Mouse (Mus musculus): ENCODE measurements around the gene Mis18a.

The Mis18a gene

DNA sequence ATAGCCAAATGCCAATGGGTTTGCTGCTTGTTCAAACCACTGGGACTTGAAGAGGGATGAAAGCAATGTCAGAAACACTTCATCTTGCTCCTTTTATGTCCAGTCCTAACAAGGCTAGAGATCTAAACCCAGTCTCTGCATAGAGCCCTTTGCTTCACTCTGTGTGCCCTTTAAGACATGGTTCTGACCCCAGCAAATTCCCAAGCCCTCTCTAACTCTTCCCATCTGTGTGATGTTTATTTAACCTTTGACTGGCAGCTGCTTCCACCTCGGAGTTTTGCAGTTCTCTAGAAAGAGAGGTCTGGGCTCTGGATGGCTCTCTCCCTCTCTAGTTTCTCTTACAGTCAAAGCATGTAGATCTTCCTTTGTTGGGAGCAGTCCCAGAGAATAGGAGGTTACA lies 23.6 kb downstream of the Mis18a start:
- DNase-seq (ENCODE audit: low read depth), result no peak

DNA sequence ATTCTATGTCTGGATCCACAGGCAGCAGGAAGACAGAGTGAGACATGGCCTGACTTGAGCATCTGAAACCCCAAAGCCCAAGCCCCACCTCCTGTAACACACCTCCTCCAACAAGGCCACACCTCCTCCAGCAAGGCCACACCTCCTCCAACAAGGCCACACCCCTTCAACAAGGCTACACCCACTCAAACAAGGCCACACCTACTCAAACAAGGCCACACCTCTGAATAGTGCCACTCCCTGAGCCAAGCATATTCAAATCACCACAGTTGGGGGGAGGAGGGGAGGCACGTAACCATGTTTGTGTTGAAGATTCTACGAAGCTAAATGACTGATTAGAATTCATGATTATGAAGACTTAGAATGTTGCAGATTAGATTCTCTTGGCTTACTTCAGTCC lies 25.7 kb downstream of the Mis18a start:
- DNase-seq (ENCODE audit: low read depth), result no peak

DNA sequence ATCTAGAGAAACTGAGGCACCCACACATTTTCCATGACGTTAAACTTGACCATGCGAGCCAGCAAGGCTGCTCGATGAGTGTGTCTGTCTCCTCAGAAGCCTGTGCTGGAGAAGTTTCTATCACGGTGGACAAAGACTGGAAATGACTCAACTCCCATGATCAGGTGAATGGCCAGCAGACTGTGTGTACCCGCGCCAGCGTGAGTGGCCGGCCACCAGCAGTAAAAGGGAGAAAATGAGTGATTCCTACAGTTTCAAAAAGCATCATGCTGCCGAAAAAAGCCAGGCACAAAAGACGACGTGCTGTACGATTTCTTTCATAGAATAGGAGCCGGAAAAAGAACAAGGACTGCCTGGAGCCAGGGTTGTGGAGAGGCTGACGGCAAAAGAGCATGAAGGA lies 27.8 kb downstream of the Mis18a start:
- no peak for DNase-seq (ENCODE audit: low read depth)

DNA sequence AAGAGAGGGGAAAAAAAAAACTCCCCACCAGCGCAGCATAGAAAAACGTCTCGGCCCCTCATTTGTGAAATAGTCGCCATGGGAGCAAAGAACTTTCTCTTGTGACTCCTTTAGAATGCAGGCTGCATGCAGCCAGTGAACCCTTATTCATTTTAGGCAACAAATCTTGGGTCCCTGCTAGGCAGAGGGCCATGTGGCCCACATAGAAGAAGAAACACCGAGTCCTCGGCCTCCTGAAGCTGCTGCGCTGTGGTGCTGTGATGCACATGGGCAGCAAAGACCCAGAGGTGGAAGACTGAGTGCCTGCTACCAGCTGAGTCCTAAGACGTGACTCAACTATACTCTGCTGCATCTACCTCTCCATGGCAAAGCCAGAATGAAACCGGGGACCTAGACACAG lies 30.9 kb downstream of the Mis18a start:
- DNase-seq (ENCODE audit: low read depth), result no peak

DNA sequence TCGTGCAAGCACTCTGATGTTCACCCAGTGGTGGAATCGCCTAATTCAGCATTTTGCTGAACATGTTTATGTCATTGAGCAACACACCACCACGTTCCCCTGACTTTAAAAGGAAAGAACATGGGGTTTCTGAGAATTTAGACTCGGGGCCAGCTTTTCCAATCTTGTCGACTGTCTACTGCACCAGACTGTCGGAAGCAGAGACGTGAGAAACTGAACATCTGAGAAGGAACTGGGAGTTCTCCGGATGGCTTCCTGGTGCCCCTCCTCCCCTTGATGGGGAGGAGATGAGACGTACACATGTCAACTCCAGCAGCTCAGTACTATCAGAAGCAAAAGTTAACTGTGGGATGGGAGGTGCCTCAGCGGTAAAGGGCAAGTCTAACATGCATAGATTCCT lies 32.1 kb downstream of the Mis18a start:
- DNase-seq (ENCODE audit: low read depth), result no peak

DNA sequence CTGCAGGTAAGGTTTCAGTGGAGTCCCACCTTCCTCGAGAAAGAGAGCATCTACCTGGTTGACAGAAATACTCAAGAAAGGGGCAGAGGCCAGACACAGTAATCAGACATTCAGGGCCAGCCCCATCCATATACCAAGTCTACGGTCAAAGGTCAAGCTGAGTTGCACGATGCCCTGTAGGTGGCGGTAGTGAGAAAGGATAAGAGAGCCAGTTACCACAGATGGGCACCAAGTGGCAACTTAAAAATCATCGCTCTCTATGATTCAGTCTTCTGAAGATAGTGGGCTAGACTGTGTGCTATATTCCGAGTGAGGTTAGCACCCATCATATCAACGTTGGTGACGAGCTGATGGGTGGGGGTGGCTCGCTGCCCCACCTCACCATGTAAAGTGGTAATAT lies 32.5 kb downstream of the Mis18a start:
- DNase-seq (ENCODE audit: low read depth), result no peak

DNA sequence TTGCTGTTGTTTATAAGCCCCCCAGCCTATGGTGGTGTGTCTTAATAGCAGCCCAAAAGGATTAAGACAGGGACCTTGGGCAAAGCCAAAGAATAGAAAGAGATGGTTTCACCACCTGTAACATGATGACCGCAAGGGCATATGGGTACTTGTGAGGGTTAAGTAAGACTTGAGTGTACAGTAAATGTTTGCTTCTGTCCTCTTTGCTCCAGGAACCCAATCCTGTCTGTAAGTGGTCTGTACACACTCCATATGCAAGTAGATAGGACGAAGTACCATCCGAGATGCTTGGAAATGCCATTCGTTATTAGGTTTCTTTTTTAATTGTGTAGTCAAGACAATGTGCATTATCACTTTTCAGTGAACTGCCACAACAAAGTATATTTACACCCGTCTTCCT lies 33.6 kb downstream of the Mis18a start:
- DNase-seq (ENCODE audit: low read depth), result no peak

DNA sequence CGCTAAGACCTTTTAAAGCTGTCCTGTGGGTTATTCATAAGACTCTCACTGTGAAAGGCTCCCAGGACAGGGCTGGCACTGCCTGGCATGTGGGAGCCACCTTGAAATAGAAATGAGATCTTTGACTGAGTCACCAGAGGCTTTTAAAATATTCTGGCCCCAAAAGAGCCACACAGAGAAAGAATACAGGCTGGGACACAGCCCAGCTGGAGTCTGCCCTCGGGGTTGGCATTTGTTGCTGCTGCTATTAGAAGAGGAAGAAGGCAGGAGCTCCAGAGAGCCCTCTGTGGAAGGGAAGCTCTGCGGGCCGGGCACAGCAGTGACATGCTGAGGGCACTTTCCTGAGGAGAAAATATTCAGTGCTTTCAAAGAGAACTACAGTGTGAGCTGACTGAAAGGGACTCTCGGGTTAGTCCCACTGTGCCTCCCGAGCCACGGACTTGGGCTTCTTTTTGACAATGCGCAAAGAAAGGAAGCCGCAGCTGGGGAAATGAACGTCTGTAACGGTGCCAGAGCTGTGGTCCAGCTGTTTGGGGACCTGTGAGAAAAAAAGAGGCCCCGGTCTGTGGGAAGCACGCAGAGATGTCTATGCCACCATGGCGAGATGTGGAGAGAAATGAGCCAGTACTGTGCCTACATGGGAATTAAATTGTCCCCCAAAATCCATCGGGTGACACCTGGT lies 34.4 kb downstream of the Mis18a start:
- DNase-seq (ENCODE audit: low read depth), result no peak

DNA sequence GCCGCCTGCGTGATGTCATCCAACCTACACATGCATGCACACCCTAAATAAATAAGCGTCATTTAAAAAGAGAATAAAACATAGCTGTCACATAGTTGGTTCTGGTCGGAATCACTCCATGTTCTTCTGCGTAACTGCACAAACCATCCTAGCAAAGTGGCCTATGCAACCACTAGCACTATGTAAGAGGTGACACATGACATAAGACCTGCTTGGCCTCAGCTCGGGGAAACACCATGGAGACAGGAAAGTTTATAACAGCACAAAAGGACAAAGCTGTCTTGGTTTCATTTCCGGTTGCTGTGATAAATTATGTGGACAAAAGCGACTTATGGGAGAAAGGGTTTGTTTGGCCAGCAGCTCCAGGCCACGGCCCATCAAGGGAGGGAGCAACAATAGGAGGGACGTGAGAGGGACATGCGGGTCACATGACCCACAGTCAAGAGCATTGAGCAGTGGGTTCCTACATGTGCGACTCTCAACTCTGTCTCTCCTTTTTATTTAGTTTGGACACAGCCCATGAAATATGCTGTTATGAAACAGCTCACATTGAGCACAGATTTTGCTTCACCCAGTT lies 39.4 kb downstream of the Mis18a start:
- DNase-seq (ENCODE audit: low read depth), result no peak

DNA sequence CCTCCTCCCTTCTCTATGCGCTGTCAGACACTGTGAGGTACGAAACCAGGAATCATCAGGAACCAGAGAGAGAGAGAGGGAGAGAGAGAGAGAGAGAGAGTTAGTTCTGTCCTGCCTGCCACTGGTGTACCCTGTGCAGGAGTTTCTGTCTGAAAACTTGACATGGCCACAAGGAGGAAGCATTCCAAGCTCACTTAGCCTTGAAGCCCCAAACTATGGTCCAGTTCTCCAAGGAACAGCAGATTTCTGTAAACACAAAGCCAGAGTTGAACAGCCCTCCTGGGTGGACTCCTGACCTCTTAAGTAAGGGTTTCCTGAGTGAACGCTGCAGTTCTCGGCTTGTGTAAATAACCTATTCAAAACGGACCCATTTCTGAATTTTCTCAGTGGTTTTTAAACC lies 40.2 kb downstream of the Mis18a start:
- DNase-seq (ENCODE audit: low read depth), result no peak

DNA sequence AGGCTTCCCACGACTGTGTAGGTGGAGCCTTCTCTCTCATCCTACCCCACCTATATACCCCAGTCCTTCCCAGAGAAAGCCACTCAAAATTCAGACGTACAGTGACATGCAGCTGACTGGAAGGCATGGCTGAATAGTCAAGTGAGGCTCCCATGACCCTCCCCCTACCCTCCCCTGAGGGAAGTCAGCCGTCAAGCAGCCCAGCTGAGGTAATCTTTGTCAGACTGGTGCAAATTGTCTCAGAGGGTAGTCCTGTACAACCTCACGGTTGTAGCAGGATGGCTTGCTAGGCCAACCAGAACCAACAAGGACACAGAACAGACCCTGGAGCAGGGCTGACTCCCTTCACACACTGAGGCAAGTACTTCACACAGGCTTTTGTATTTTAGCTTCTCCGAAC lies 43.1 kb downstream of the Mis18a start:
- no peak for DNase-seq (ENCODE audit: low read depth)

DNA sequence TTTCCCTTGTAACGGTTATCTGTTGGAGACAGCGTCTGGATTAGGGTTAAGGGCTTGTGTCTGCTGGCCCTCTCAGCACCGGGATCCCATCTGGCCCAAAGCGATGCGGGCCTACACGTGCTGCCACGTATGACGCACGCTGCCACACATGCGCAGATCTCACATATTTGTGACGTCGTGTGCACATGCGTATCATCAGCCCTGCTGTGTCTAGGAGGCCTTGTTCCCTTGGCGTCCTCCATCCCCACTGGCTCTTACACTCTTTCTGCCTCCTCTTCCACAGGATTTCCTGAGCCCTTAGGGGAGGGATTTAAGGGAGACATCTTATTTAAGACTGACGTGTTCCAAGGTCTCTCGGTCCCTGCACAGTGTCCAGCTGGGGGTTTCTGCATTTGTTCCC lies 47.2 kb downstream of the Mis18a start:
- no peak for DNase-seq (ENCODE audit: low read depth)

DNA sequence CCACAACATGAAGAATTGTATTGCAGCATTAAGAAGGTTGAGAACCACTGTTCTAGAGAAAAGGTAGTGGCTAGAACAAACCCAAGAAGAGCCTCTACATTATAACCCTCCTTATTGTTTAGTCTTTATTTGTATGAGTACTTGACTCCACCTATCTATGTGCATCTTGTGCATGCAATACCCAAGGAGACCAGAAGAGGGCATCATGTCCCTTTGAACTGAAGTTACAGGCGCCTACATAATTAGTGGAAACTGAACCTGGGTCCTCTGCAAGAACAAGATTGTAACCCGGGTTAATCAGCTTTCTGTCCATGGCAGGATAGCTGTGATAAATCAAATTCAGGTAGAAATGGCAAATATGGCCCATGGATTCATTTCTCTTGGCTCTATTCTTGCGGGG lies 48.4 kb downstream of the Mis18a start:
- DNase-seq (ENCODE audit: low read depth), result no peak

DNA sequence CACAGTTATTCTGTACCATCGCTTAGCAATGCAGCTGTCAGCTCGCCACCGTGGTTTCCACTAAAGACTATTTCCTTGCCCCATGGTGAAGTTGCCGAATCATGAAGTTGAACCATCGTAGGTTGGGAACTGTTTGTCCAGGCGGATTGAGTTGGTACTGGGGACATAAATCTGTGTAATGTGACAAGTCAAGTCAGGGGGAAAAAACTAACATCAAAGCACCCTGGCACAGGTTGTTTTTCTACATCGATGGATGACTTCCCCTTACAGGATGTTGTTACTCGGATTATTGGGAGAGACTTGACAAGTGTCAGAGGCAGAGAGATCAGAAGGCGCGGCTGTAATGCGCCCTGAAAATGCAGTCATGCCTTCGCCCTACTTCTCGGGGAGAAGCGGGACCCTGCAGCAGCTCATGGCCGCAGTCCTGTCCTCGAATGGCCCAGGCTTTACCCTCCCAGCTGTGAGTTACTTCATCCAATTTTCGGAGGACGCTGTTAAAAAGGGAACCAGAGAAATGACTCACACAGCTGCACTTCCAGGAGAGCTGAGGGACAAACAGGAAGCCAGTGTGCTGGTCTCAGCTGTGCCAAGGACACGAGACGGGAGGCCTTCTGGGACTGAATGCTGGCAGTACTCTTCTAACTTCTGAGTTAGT lies 50.2 kb downstream of the Mis18a start:
- DNase-seq (ENCODE audit: low read depth), result no peak

DNA sequence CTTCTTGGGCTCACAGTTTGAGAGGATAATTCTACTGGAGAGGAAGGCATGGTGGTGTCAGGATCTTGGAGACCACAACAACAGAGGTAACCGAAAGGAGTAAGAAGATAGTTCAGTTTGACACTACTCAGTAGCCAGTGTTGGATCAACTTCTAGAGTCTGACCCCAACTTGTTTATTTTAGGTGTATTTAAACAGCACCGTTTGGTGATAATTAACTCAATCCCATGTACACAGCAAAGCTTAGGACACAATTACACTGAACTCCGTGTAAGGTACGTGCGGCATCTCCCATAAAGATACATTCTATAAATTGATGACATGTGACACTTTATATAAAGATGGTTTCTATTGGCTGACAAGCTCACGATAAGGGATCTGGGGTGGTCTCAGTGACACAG lies 52.6 kb downstream of the Mis18a start:
- no peak for DNase-seq (ENCODE audit: low read depth)

DNA sequence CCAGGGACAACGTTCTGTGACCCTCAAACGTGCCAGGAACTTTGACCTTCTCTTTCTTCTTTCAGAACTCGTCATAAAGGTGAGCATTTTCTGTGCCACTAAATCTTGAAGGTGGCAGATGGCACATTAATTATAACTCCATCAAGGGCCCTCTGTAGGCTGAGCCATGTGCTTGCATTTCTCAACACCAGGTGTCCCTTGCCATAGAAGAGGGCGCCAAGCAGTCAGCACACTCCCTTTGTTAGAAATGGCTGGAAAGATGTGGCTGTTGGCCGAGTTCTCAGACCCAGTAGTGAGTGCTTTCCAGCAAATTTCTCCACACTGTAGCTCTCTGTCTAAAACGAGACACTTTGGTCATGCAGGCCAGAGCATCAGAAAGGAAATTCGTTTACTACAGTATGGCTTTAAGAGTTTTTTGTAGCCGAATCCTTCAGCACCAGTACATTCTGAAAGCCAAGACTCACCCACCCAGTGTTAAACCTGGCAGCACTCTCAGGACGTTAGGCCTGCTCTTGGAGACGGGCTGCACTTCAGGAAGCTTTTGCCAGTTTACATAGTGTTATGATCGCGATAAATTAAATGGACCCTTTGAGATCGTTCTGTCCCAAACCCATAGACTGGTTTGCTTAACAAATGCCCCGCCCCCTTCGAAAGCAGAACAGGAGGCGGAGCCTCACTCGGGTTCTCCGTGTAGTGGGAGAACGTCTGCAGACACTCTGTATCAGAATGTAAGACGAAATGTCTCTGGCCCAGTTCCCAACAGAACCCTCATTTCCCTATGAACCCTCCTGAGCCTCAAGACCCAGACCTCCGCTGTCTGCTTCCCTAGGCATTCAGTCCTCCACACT lies 53.5 kb downstream of the Mis18a start:
- DNase-seq (ENCODE audit: low read depth), result no peak

Data from fibroblast of lung, adult 2 months (primary cell).